Mouse (Mus musculus) left cerebral cortex, adult 2 months (tissue): ENCODE results near the gene Thsd7b. TPM values are rescaled to one million over a fixed set of nuclear protein-coding genes. Genes with fewer than 3 reads are reported as not detected.
"Not testable (repeated sequence)": the region's sequence is repeated elsewhere in the genome, so short reads cannot be mapped to it uniquely, and the experiment has no call there.

Experiments
- DNase-seq, 2 experiments: peaks; one replicate each; pipeline ENCODE4 v3.0.0; 2021 to 2022; ENCODE audit warnings: low spot score in 2 of 2, mixed read lengths in 1 of 2; ENCODE audit errors: extremely low spot score in 1 of 2
- H3K27ac ChIP-seq: fragments of 200-600 bp; 2 replicates; pipeline ENCODE4 v1.8.1; 2022
- H3K4me3 ChIP-seq: fragments of 200-600 bp; 2 replicates; pipeline ENCODE4 v1.8.1; 2022
- CTCF ChIP-seq: fragments of 200-600 bp; IDR thresholded peaks from 2 replicates; pipeline ENCODE4 v1.8.1; 2022; ENCODE audit warnings: antibody characterized with exemption, mild to moderate bottlenecking, moderate library complexity
- intact Hi-C: fragments of 180-260 bp; cut with DNase I; formaldehyde crosslinking; loops from one replicate; pipeline ENCODE4 v1.15.1; 2025
- total RNA-seq, 2 experiments: library from RNA; stranded (reverse); gene quantifications; 2 replicates each; pipeline ENCODE4 v1.2.3; 2021

Thsd7b gene
- total RNA-seq, 2 experiments from 2014 or later: 6.0 to 6.1 TPM

GRCm38 (mm10) chr1:130192190-130193028, 919.3 kb downstream of the Thsd7b start:
- H3K4me3 ChIP-seq: no peak overlapping the region
- TF ChIP-seq CTCF: peak; percentile 63
- no peak overlapping the region for H3K27ac ChIP-seq
- intact Hi-C loops: loop anchor here (1.0 to 10.0 kb wide), 4 partner anchors 348 to 1315 kb away; partner anchors contain the start of gene Thsd7b
- peak; percentile 42 to 43 for DNase-seq

GRCm38 (mm10) chr1:130217404-130217803, 944.3 kb downstream of the Thsd7b start:
- no peak for TF ChIP-seq CTCF
- Histone ChIP-seq H3K4me3 (no peak overlapping the region), H3K27ac (no peak overlapping the region)
- intact Hi-C loops: no loop called here
- no peak for DNase-seq

- DNase-seq: no peak
- no peak for TF ChIP-seq CTCF
- intact Hi-C loops: no loop called here
- Histone ChIP-seq H3K4me3 (no peak overlapping the region), H3K27ac (no peak overlapping the region)
Observed at GRCm38 (mm10) chr1:130222904-130223303, 949.8 kb downstream of the Thsd7b start.

GRCm38 (mm10) chr1:130245563-130245962, 972.5 kb downstream of the Thsd7b start:
- no peak for TF ChIP-seq CTCF
- intact Hi-C loops: no loop called here
- DNase-seq: no peak
- Histone ChIP-seq H3K4me3 (no peak overlapping the region), H3K27ac (no peak overlapping the region)

GRCm38 (mm10) chr1:130246264-130246663, 973.2 kb downstream of the Thsd7b start:
- DNase-seq, H3K27ac ChIP-seq, H3K4me3 ChIP-seq, intact Hi-C loops: not testable (repeated sequence)

GRCm38 (mm10) chr1:130246930-130247329, 973.8 kb downstream of the Thsd7b start:
- DNase-seq, intact Hi-C loops, H3K4me3 ChIP-seq, H3K27ac ChIP-seq: not testable (repeated sequence)

GRCm38 (mm10) chr1:130262046-130262445, 988.9 kb downstream of the Thsd7b start:
- H3K4me3 ChIP-seq: no peak overlapping the region
- no peak for DNase-seq
- TF ChIP-seq CTCF: no peak
- H3K27ac ChIP-seq: no peak overlapping the region
- intact Hi-C loops: no loop called here
